Mouse (Mus musculus): ENCODE results near the gene Lmod3.

DNA sequence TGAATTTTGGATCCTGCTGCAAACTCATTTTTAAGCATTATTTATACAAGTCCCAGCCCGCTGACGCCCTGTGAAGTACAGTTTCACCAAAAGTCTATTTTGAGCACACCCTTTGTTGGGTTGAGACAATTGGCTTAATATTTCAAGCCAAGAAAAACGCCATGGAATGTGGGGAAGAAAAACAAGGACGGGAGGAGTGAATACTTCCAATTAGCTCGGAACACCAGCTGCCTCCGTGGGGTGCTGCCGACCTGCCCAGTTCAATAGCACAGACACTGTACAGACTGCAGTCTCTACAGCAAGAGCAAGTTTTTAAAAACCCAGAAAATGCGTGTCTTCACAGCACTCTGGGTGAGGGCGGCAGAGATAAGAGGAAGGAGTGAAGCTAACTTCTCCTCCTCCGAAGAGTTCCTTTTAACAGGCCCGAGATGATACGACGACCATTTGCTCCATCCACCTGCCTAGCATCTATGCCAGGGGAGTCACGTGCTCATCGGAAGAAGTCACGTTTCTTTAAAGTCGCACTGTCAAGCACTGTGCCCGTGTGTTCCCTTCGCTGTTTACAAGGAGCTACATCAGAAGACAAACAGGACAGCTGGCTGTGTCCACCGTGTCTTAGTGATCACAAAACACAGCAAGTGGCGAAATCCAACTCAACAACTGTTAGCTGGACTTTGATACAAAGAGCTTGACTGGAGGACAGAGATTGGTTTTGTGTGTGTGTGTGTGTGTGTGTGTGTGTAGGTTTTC lies 38.8 kb upstream of the Lmod3 start:
- TF ChIP-seq EP300 (IDR thresholded peaks at IDR 0.05; ENCODE audit: low read depth) = no peak
- no peak for TF ChIP-seq CTCF (IDR thresholded peaks at IDR 0.05; ENCODE audit: low read depth)

All from heart, postnatal 0 days (tissue).